Mouse (Mus musculus) heart, postnatal 10 days (tissue): ENCODE results near the gene Trim39. TPM values are rescaled to one million over a fixed set of nuclear protein-coding genes. Genes with fewer than 3 reads are reported as not detected.
"Not testable (repeated sequence)": the region's sequence is repeated elsewhere in the genome, so short reads cannot be mapped to it uniquely, and the experiment has no call there.

Experiments
- DNase-seq, 2 experiments: peaks; one replicate each; pipeline ENCODE4 v3.0.0; 2021
- intact Hi-C: fragments of 180-260 bp; cut with DNase I; formaldehyde crosslinking; loops from one replicate; pipeline ENCODE4 v1.15.1; 2025
- total RNA-seq, 2 experiments: library from RNA; stranded (reverse); gene quantifications; 2 replicates each; pipeline ENCODE4 v1.2.3; 2021

The Trim39 gene
- total RNA-seq, 2 experiments from 2014 or later, result 7.8 to 8.0 TPM

- no peak for DNase-seq
- intact Hi-C loops, result no loop called here
Measured at GRCm38 (mm10) chr17:36252250-36252876, 19.7 kb downstream of the Trim39 start.

GRCm38 (mm10) chr17:36248886-36249285 lies 23.2 kb downstream of the Trim39 start:
- intact Hi-C loops, result no loop called here
- no peak for DNase-seq

GRCm38 (mm10) chr17:36245741-36246140 lies 26.3 kb downstream of the Trim39 start:
- no peak for DNase-seq
- intact Hi-C loops, result no loop called here

DNA sequence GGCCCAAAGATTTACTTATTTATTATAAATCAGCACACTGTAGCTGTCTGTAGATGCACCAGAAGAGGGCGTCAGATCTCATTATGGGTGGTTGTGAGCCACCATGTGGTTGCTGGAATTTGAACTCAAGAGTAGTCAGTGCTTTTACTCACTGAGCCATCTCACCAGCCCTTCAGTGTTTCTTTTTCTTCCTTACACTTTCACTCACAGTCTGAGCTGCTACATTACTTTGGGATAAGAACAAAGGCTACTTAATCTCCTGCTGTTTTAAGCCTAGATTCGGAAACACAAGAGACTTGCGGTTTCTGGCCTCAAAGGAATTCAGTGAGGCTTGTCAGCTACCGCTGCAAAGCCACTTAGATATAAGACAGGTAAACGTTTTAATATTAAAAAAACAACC lies 28.0 kb downstream of the Trim39 start:
- intact Hi-C loops, result no loop called here
- no peak for DNase-seq

- intact Hi-C loops, result no loop called here
- DNase-seq, result no peak
Measured at GRCm38 (mm10) chr17:36240637-36241213, 31.3 kb downstream of the Trim39 start.

DNA sequence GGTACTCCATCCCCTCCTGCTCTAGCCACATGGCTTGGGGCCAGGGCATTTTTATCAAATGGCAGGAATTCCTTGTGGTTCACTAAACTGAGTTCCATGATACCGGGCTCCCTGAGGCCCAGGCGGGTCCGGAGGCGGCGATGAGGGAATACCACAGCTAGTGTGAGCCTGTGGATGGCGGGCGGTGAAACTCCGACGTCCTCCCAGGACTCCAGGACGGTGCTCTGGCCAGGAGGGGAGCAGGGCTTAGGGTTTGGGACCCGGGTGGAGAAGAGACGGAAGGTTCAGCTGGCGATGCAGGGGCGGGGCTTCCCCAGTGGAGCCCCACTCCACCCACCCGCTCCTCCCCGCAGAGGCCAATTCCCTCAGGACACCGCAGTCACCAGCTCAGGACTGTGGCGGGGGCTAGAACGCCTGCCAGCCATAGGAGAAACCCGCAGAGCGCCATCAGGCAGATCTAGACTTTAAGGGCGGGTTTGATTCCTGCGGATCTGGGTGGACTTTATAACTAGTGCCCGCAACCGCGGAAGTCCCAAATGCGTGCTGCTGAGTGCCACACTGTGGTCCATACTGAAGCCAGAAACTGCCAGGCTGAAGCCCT lies 34.6 kb downstream of the Trim39 start:
- no peak for DNase-seq
- intact Hi-C loops, result no loop called here

DNA sequence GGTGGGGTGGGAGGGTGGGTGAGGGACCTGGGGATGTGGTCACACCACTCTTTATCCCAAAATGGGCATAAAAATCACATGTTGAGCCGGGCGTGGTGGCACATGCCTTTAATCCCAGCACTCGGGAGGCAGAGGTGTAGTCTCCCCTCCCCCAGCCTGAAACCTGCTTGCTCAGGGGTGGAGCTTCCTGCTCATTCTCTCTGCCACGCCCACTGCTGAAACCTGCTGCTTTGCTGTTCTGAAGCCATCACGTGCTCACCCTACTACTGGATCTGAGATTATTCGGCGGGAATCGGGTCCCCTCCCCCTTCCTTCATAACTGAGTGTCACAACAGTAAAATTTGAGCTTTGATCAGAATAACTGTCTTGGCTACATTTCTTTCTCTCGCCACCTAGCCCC lies 36.7 kb downstream of the Trim39 start:
- DNase-seq, intact Hi-C loops: not testable (repeated sequence)

DNA sequence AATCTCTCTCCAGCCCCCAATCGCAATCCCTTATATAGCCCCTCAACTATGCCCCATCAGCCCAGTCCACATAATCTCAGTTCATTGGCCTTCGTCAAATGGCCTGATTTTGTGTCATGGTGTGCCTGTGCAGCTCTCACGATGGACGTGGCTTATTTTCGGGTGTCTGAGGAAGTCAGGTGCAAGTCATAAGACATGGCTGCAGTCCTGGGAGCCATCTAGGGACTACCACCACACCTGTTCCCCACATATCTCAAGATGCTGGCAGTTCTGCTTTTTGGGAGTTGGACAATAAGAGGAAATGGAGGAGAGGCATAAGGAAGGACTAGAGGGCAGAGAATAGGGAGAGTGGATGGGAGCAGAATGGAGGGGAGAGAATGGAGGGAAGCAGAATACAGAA lies 38.5 kb downstream of the Trim39 start:
- DNase-seq, result no peak
- intact Hi-C loops, result no loop called here

GRCm38 (mm10) chr17:36231318-36231717 lies 40.7 kb downstream of the Trim39 start:
- peak; percentile 72 to 81 for DNase-seq
- intact Hi-C loops, result no loop called here

DNA sequence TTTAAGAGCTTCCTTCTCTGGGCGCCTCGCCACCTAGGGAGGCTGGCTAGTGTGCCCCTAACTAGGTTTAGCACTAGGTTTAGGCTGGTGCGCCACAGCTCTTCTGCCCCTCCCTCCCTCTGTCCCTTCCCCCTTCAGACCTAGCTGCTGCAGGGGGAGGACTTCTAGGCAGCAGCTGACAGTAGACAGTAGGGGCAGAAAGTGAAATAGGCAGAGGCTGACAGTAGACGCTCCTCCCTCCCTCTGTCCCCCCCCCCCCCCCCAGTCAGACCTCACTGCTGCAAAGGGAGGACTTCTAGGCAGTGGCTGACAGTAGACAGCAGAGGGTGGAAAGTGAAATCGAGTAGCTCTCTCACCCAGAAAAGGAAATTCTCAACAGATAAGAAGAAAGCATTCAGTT lies 43.0 kb downstream of the Trim39 start:
- no peak for DNase-seq

DNA sequence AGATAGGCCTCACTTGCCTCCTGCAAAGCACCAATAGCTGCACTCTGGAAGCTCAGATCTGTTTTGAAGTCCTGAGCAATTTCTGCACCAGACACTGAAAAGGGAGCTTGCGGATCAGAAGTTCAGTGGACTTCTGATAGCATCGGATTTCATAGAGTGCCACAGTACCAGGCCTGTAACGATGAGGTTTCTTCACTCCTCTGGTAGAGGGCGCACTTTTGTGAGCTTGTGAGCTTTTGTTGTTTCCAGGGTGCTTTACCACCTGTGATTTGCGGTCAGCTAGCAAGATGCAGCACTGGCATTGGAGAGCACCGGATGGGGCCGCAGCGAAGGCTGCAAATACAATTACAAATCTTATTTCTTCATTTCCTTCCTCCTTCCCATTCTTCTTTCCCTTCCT lies 45.1 kb downstream of the Trim39 start:
- DNase-seq, result peak in 1 of 2 experiments; percentile 21
- intact Hi-C loops, result no loop called here

More for the DNA sequence above, 43.0 kb downstream of the Trim39 start:
- intact Hi-C loops, result no loop called here

DNA sequence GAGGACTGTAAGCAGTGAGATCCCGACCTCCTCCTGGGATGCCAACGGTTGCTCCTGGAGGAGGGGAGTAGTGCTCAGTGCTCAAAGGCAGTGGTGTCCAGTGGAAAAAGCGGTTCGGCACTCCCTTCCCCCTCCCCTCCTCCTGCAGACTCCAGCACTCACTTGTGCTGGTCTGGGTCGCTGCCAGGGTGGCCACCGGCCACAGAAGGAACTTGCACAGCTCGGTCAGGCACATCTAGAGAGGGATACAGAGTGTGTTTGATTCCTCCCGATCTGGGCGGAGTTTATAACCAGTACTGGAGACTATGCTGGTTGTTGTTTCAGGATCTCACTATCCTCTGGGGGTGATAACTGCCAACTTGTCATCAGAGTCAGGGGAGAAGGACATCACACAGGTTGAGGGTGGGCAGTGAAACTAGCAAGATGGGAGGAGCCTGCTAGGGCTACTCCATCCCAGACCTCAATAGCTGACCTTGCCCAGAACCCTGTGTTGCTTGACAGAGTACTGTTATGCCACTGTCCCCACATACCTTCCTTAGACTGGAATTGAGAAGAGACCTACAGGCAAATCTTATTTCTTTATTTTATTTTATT lies 46.7 kb downstream of the Trim39 start:
- DNase-seq, result peak; percentile 17 to 20

GRCm38 (mm10) chr17:36224451-36224850 lies 47.6 kb downstream of the Trim39 start:
- DNase-seq, result no peak
- intact Hi-C loops, result no loop called here

More for the DNA sequence above, 46.7 kb downstream of the Trim39 start:
- intact Hi-C loops, result no loop called here

DNA sequence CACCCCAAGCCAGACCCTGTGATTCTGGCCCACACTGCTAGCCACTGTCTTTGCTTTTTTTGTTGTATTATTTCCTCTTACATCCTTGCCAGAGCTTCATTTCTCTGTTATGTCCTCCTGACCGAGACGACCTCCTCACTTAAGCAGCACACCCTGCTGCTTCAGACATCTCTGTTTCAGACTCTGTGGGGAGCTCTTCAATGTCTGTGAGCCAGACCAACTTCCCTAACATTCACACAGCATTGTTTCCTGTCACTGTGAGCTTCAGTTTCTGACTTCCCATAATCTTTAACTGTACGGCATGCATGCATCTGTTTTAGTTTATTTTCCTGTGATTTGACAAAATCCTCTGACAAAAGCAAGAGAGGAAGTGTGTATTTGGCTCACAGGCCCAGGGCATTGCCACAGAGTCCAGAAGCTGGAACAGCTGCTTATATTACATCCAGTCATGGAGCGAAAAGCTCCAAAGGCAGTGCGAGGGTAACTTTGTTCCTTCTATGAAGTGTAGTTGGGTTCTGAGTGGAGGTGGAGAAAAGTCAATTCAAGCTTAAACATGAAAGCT lies 53.4 kb downstream of the Trim39 start:
- intact Hi-C loops, result no loop called here
- no peak for DNase-seq

- intact Hi-C loops, result no loop called here
- DNase-seq, result no peak
Measured at GRCm38 (mm10) chr17:36215586-36215985, 56.5 kb downstream of the Trim39 start.

Other genes with a start within 250 kb of the Trim39 start
- gene H2-T23, start 239.4 kb downstream of the Trim39 start, total RNA-seq, result 10 to 100 TPM; 16.6 TPM
- gene H2-T22, start 229.5 kb downstream of the Trim39 start, total RNA-seq, result 10 to 100 TPM; 11.0 to 11.8 TPM
- gene Gm6034, start 229.3 kb downstream of the Trim39 start, total RNA-seq, result under 1 TPM in 1 of 2 experiments, not detected in 1; 0.15 TPM
- 1 to 10 TPM; 2.1 to 2.4 TPM for gene Gm11127, start 213.9 kb downstream of the Trim39 start, total RNA-seq
- under 1 TPM in 1 of 2 experiments, not detected in 1; 0.26 TPM for gene Gm19684, start 150.6 kb downstream of the Trim39 start, total RNA-seq
- not detected for gene Gm7030, start 142.8 kb downstream of the Trim39 start, total RNA-seq
- gene Gm8909, start 103.7 kb downstream of the Trim39 start, total RNA-seq, result under 1 TPM in 1 of 2 experiments, not detected in 1; 0.24 TPM
- gene H2-T3, start 82.0 kb downstream of the Trim39 start, total RNA-seq, result under 1 TPM in 1 of 2 experiments, not detected in 1; 0.34 TPM
- gene Rpp21, start 14.2 kb downstream of the Trim39 start, total RNA-seq, result 10 to 100 TPM; 33.4 to 34.7 TPM
- gene H2-M10.2, start 14.2 kb upstream of the Trim39 start, total RNA-seq, result not detected
- gene H2-M10.1, start 53.9 kb upstream of the Trim39 start, total RNA-seq, result not detected
- not detected for gene H2-M10.3, start 96.2 kb upstream of the Trim39 start, total RNA-seq
- gene H2-M10.4, start 190.1 kb upstream of the Trim39 start, total RNA-seq, result not detected